Mouse (Mus musculus) kidney, postnatal 0 days (tissue): ENCODE results near the gene Cyp2j5. TPM values are rescaled to one million over a fixed set of nuclear protein-coding genes. Genes with fewer than 3 reads are reported as not detected.
A peak's percentile ranks its signal among the peaks of the same experiment; 100 is the strongest.

ENCODE experiments used
- ATAC-seq: fragments of 200-750 bp; cut with Nextera tagmentation; replicated peaks from 2 replicates; pipeline ENCODE4 v1.8.0; 2017; ENCODE audit warnings: low read depth, moderate number of reproducible peaks, moderate TSS enrichment, moderate library complexity; ENCODE audit not compliant: low FRiP score
- DNase-seq: peaks from one replicate; pipeline ENCODE4 v3.0.0-alpha.2; 2016; ENCODE audit warnings: low spot score
- H3K27ac ChIP-seq: fragments of 300-500 bp; sonication (generic); 2 replicates; pipeline ENCODE4 v1.5.1; 2014; ENCODE audit warnings: mild to moderate bottlenecking
- H3K27me3 ChIP-seq: fragments of 300-500 bp; sonication (generic); 2 replicates; pipeline ENCODE4 v1.6.1; 2014; ENCODE audit warnings: low read length, mixed read lengths; ENCODE audit not compliant: insufficient read depth
- H3K36me3 ChIP-seq: fragments of 300-500 bp; sonication (generic); 2 replicates; pipeline ENCODE4 v1.6.1; 2014; ENCODE audit warnings: low read length, mixed read lengths; ENCODE audit not compliant: insufficient read depth
- H3K4me1 ChIP-seq: fragments of 300-500 bp; sonication (generic); replicated peaks from 2 replicates; pipeline ENCODE4 v1.6.1; 2014; ENCODE audit warnings: antibody characterized with exemption, low read length, mixed read lengths; ENCODE audit not compliant: insufficient read depth
- H3K4me2 ChIP-seq: fragments of 300-500 bp; sonication (generic); 2 replicates; pipeline ENCODE4 v1.6.1; 2014; ENCODE audit warnings: mild to moderate bottlenecking, low read length, moderate library complexity, mixed read lengths
- H3K4me3 ChIP-seq: fragments of 300-500 bp; sonication (generic); replicated peaks from 2 replicates; pipeline ENCODE4 v1.5.1; 2014; ENCODE audit warnings: low read depth, low read length
- H3K9ac ChIP-seq: fragments of 300-500 bp; sonication (generic); 2 replicates; pipeline ENCODE4 v1.6.1; 2014; ENCODE audit warnings: low read depth, low read length
- H3K9me3 ChIP-seq: fragments of 300-500 bp; sonication (generic); replicated peaks from 2 replicates; pipeline ENCODE4 v1.6.1; 2016; ENCODE audit warnings: low read length, inconsistent platforms, mixed read lengths
- CTCF ChIP-seq: IDR thresholded peaks from 2 replicates; pipeline ENCODE4 v1.5.1; 2016; ENCODE audit warnings: antibody characterized with exemption, low read depth, mild to moderate bottlenecking, moderate library complexity
- WGBS: fragments of 180-500 bp; shearing (Covaris S2); extraction: QIAGEN DNeasy Blood & Tissue Kit; methylation state at CpG from one replicate; pipeline ENCODE4 v1.1.7; 2014; 5-methylcytosine and 5-hydroxymethylcytosine counted together
- polyA plus RNA-seq: library from polyadenylated mRNA; unstranded; fragments of >200 nt; fragmentation: Nextera tagmentation; extraction: Ambion mirVana; gene quantifications from 2 replicates; pipeline ENCODE4 v1.2.1, GENCODE M21; 2015

Gene Cyp2j5
- polyA plus RNA-seq, 1 experiment from 2014 or later: 72.7 TPM

GRCm38 (mm10) chr4:96683474-96683873 lies 19.5 kb upstream of the Cyp2j5 start:
- peak; percentile 78 for TF ChIP-seq CTCF
- ATAC-seq (no peak), DNase-seq (peak; percentile 67)
- no peaks in the 10 kb centered on the region for H3K4me1 ChIP-seq
- no peaks in the 10 kb centered on the region for H3K9me3 ChIP-seq
- no peak overlapping the region for H3K4me3 ChIP-seq
- no peaks in the 10 kb centered on the region for H3K27me3 ChIP-seq
- no peak overlapping the region for H3K4me2 ChIP-seq
- H3K36me3 ChIP-seq: no peaks in the 10 kb centered on the region
- H3K9ac ChIP-seq: no peak overlapping the region
- 25% methylated on average over 2 of the region's 2 CpGs for WGBS
- H3K27ac ChIP-seq: no peak overlapping the region

- no peak for TF ChIP-seq CTCF
- Histone ChIP-seq H3K4me1 (no peaks in the 10 kb centered on the region), H3K9ac (no peak overlapping the region), H3K27me3 (no peaks in the 10 kb centered on the region), H3K4me2 (no peak overlapping the region), H3K4me3 (no peak overlapping the region), H3K27ac (no peak overlapping the region), H3K36me3 (no peaks in the 10 kb centered on the region), H3K9me3 (no peaks in the 10 kb centered on the region)
- DNase-seq: no peak
- ATAC-seq: no peak
Measured at GRCm38 (mm10) chr4:96680966-96681365, 17.0 kb upstream of the Cyp2j5 start.

- Histone ChIP-seq H3K36me3 (no peaks in the 10 kb centered on the region), H3K9me3 (no peaks in the 10 kb centered on the region), H3K4me1 (no peaks in the 10 kb centered on the region), H3K27ac (no peak overlapping the region), H3K4me2 (no peak overlapping the region), H3K27me3 (no peaks in the 10 kb centered on the region), H3K4me3 (no peak overlapping the region), H3K9ac (no peak overlapping the region)
- peak; percentile 64 for TF ChIP-seq CTCF
- WGBS: 25% methylated on average over 1 of the region's 1 CpGs
- no peak for ATAC-seq
- peak; percentile 19 for DNase-seq
Measured at GRCm38 (mm10) chr4:96680233-96680632, 16.3 kb upstream of the Cyp2j5 start.

- no peak overlapping the region for H3K27ac ChIP-seq
- no peak overlapping the region for H3K4me2 ChIP-seq
- TF ChIP-seq CTCF: no peak
- H3K27me3 ChIP-seq: no peaks in the 10 kb centered on the region
- no peaks in the 10 kb centered on the region for H3K4me1 ChIP-seq
- DNase-seq: no peak
- H3K36me3 ChIP-seq: no peaks in the 10 kb centered on the region
- no peak overlapping the region for H3K4me3 ChIP-seq
- ATAC-seq: peak; percentile 25; the same call in 1 of the 2 replicates
- 59% methylated on average over 1 of the region's 1 CpGs for WGBS
- no peaks in the 10 kb centered on the region for H3K9me3 ChIP-seq
- H3K9ac ChIP-seq: no peak overlapping the region
Measured at GRCm38 (mm10) chr4:96664668-96665454, 907 bp upstream of the Cyp2j5 start.

- H3K9me3 ChIP-seq: no peaks in the 10 kb centered on the region
- no peak for ATAC-seq
- H3K27ac ChIP-seq: no peak overlapping the region
- 83% methylated on average over 1 of the region's 1 CpGs for WGBS
- no peaks in the 10 kb centered on the region for H3K36me3 ChIP-seq
- H3K4me3 ChIP-seq: no peak overlapping the region
- no peak for TF ChIP-seq CTCF
- H3K4me1 ChIP-seq: no peaks in the 10 kb centered on the region
- H3K27me3 ChIP-seq: no peaks in the 10 kb centered on the region
- no peak for DNase-seq
- no peak overlapping the region for H3K4me2 ChIP-seq
- H3K9ac ChIP-seq: no peak overlapping the region
Measured at GRCm38 (mm10) chr4:96635455-96635854, 28.5 kb downstream of the Cyp2j5 start.

- WGBS: 88% methylated on average over 1 of the region's 1 CpGs
- no peaks in the 10 kb centered on the region for H3K4me1 ChIP-seq
- H3K4me3 ChIP-seq: no peak overlapping the region
- no peak for DNase-seq
- no peaks in the 10 kb centered on the region for H3K9me3 ChIP-seq
- no peak for TF ChIP-seq CTCF
- ATAC-seq: no peak
- no peak overlapping the region for H3K9ac ChIP-seq
- no peak overlapping the region for H3K27ac ChIP-seq
- H3K27me3 ChIP-seq: no peaks in the 10 kb centered on the region
- H3K36me3 ChIP-seq: no peaks in the 10 kb centered on the region
- no peak overlapping the region for H3K4me2 ChIP-seq
Measured at GRCm38 (mm10) chr4:96622474-96622873, 41.5 kb downstream of the Cyp2j5 start.
